Mouse (Mus musculus) CH12.LX (cell line): ENCODE results near the gene Arl8a.

Experiments
- BHLHE40 ChIP-seq: IDR thresholded peaks from 2 replicates; pipeline ENCODE4 v1.6.1; 2011; ENCODE audit warnings: mild to moderate bottlenecking, low read depth, low read length, improper control_type of control experiment
- CHD1 ChIP-seq: IDR thresholded peaks from 2 replicates; pipeline ENCODE4 v1.6.1; 2012; ENCODE audit warnings: low read depth, low read length, improper control_type of control experiment, inconsistent platforms
- CTCF ChIP-seq, 2 experiments: IDR thresholded peaks in 1 of 2; conservative IDR thresholded peaks in 1 of 2; 2 replicates each; pipeline ENCODE4 v1.5.1; 2011 to 2012; ENCODE audit warnings: low read depth in 2 of 2, low read length in 2 of 2, improper control_type of control experiment in 1 of 2, inconsistent platforms in 1 of 2, mild to moderate bottlenecking in 1 of 2, moderate library complexity in 1 of 2
- EP300 ChIP-seq: IDR thresholded peaks from 2 replicates; pipeline ENCODE4 v1.6.1; 2011; ENCODE audit warnings: low read length, improper control_type of control experiment
- MYC ChIP-seq: IDR thresholded peaks from 2 replicates; pipeline ENCODE4 v1.6.1; 2011; ENCODE audit warnings: low read depth, mild to moderate bottlenecking, improper control_type of control experiment, low read length
- NELFE ChIP-seq: IDR thresholded peaks from 2 replicates; pipeline ENCODE4 v1.6.1; 2011; ENCODE audit warnings: low read depth, low read length, improper control_type of control experiment
- POLR2A ChIP-seq: IDR thresholded peaks from 2 replicates; pipeline ENCODE4 v1.6.1; 2011; ENCODE audit warnings: low read depth, mild to moderate bottlenecking, improper control_type of control experiment, low read length
- RAD21 ChIP-seq: IDR thresholded peaks from 2 replicates; pipeline ENCODE4 v1.6.1; 2011; ENCODE audit warnings: low read depth, mild to moderate bottlenecking, low read length, improper control_type of control experiment, moderate library complexity
- RCOR1 ChIP-seq: conservative IDR thresholded peaks from 2 replicates; pipeline ENCODE4 v1.6.1; 2012; ENCODE audit warnings: low read depth, mild to moderate bottlenecking, inconsistent platforms, low read length, improper control_type of control experiment
- SIN3A ChIP-seq: IDR thresholded peaks from 2 replicates; pipeline ENCODE4 v1.6.1; 2012; ENCODE audit warnings: low read length, improper control_type of control experiment, inconsistent platforms
- SMC3 ChIP-seq: IDR thresholded peaks from 2 replicates; pipeline ENCODE4 v1.6.1; 2011; ENCODE audit warnings: low read depth, low read length, improper control_type of control experiment
- UBTF ChIP-seq: IDR thresholded peaks from 2 replicates; pipeline ENCODE4 v1.6.1; 2012; ENCODE audit warnings: low read depth, mild to moderate bottlenecking, inconsistent platforms, low read length, improper control_type of control experiment, moderate library complexity
- ZC3H11A ChIP-seq: IDR thresholded peaks from 2 replicates; pipeline ENCODE4 v1.6.1; 2012; ENCODE audit warnings: low read depth, mild to moderate bottlenecking, inconsistent platforms, low read length, improper control_type of control experiment
- ZNF384 ChIP-seq: IDR thresholded peaks from 2 replicates; pipeline ENCODE4 v1.6.1; 2012; ENCODE audit warnings: low read depth, low read length, improper control_type of control experiment, inconsistent platforms

- no peak for TF ChIP-seq ZC3H11A
- TF ChIP-seq CTCF (conservative IDR thresholded peaks at IDR 0.05 in 1 of 2, IDR thresholded peaks at IDR 0.05 in 1 of 2; ENCODE audit: low read depth in 2 of 2, low read length in 2 of 2) = peak in 1 of 2 experiments; percentile 44; a peak in 2 of 4 replicates
- TF ChIP-seq POLR2A = no peak
- TF ChIP-seq NELFE = no peak
- TF ChIP-seq RCOR1 = no peak
- no peak for TF ChIP-seq SMC3
- no peak for TF ChIP-seq MYC
- TF ChIP-seq BHLHE40 = no peak
- no peak for TF ChIP-seq EP300
- no peak for TF ChIP-seq RAD21
- TF ChIP-seq CHD1 = no peak
- TF ChIP-seq SIN3A = no peak
- TF ChIP-seq UBTF = no peak
- TF ChIP-seq ZNF384 = no peak
Observed at GRCm38 (mm10) chr1:135171202-135171601, 24.6 kb downstream of the Arl8a start.
